Mouse (Mus musculus) heart, postnatal 36 days (tissue): Measurements from ENCODE around the gene Rnf26. TPM values are rescaled to one million over a fixed set of nuclear protein-coding genes. Genes with fewer than 3 reads are reported as not detected.

ENCODE experiments used
- DNase-seq, 2 experiments: peaks; one replicate each; pipeline ENCODE4 v3.0.0; 2021 to 2022
- intact Hi-C: fragments of 180-260 bp; cut with DNase I; formaldehyde crosslinking; loops from one replicate; pipeline ENCODE4 v1.15.1; 2025
- total RNA-seq, 2 experiments: library from RNA; stranded (reverse); gene quantifications; 2 replicates each; pipeline ENCODE4 v1.2.3; 2021

Rnf26 gene
- total RNA-seq, 2 experiments from 2014 or later = 6.7 to 7.6 TPM

DNA sequence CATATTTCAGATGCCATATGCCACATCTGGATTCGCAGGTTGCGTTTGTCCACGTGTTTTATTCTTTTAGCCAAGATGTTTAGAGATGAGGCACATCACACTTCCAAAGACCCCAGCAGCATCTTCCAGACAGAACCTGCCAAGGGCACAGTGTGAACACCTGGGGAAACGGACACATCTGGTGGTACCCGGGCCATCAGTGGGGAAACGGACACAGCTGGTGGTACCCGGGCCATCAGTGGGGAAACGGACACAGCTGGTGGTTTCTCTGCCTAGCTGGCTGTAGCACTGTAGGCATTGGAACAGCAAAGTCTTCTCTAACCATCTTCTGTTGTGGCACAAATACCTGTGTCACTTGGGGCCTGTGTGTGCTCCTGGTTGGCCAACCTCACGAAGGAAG is 17.5 kb downstream of the Rnf26 start:
- DNase-seq = no peak
- intact Hi-C loops = loop anchor here (2.0 kb wide), 1 partner anchor 21 kb away; no protein-coding TSS in a partner anchor

DNA sequence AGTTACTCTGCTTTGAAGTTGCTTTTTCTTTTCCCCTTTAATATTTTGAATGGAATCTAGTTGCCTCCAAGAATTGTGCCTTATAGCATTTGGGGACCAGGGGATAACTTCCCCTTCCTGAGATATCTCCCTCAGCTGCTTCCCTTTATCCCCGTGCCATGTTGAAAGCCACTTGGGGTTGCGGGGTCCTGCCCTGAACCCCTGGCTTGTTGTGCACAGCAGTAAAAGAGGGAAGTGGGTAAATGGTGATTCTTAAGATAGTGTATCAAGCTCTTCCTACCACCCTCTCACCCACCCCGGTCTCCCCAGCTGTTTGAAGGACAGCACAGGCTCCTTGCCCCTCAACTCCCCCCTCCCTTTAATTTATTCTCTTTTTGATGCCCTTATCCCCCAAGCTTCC is 18.6 kb downstream of the Rnf26 start:
- no peak for DNase-seq
- intact Hi-C loops = loop anchor here (2.0 kb wide), 1 partner anchor 20 kb away; no protein-coding TSS in a partner anchor

DNA sequence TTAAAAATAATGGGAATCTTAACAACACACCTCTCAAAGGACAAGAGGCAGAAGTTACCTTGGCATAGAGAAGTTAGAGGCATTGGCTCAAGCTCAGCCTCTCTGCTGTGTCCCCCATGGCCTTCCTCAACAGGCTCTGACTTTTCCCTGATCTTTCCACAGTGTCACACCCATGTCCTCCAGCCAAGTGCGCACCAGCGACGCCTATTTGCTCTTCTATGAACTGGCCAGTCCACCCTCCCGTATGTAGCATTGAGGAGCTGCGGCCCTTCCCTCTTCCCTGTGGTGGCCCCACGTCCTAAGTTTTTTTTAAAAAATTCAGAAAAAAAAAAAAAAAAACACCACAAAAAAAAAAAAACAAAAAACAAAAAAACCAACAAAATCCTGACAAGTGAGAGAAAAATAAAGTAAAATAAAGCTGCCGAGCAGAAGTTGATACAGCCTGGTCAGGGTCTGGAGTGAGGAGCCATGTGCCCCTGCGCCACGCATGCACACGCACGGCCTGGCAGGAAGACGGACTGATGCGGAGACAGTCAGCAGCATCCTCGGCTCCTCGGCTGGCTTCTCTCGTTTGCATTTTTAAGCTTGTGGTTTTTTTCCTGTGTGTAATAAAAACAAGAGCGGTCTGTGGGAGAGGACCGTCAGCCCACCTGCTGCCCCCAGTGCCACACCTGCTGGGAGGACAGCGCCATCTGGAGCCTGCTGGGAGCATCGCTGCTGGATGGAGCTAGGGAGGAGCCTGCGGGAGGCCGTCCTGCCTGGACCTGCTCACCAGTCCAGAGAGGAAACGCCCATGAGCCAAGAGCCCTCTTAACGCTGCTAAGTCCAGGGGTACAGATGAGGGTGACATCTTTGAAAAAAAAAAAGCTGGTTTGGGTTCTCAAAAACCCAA is 19.5 kb downstream of the Rnf26 start:
- peak; percentile 77 to 79 for DNase-seq
- intact Hi-C loops = loop anchor here (2.0 kb wide), 1 partner anchor 19 kb away; no protein-coding TSS in a partner anchor

DNA sequence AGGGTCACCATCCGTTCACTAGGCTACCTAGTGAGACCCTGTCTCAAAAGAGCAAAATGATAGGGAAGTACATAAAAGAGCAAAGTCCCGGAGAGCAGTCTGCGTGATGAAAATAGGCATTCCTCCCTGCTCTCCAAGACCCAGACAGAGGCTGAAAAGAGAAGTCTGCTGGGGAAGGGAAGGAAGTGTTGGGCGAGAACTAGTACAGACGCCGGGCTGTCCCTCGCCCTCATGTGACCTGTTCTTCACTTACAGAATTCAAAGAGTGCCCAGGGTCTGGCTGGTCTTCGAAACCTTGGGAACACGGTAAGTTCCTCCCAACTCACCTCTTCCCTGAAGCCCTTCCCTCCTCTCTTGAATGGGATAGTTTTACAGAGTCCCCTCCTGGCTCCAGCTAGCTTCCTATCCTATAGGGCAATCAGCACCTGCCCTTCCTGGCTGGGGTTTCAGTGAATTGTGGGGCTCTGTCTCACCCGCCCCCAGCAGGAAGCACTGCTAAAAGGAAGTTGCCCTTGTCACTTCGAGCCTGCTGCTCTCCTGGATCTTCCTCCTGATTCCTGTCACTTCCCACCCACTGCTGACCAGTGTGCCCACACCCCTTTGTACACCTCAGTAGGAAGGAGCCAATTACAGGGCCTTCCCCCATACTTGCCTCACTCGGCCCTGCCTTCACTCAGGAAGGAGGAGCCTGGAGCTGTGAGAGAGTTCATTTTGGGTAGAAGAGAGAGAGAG is 24.3 kb downstream of the Rnf26 start:
- DNase-seq = peak in 1 of 2 experiments; percentile 33
- intact Hi-C loops = no loop called here

DNA sequence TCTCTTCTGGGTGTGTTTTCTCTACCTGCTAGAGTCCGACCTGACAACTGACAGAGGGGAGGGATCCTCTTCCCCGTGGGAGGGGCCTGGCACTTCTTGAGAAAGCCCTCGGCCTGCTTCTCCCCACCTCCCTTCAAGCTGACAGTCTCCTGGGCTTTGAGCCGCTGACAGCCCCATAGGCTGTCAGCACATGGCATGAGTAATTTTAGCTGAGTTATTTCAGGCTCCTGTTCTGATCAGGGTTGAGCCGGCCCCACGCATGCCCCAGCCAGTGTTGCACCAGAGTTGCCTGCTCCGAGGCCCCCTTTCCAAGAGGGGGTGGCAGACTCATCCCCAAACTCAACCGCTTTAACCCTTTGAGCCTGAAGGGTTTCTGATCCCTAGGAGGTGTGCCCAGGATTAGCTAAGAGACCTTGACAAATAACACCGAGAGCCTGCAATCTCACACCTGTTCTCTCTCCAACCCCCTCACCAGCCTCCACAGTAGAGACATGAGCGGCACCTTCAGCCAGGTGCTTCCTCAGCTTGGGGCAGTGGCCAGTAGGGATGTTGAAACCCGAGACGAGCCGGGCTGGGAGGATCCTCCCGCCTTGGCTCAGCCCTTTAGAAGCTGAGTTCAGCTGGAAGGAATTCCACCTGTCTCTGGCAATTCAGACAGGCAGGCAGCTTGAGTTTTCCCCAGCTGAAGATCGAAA is 25.4 kb downstream of the Rnf26 start:
- peak; percentile 44 to 56 for DNase-seq
- intact Hi-C loops = no loop called here

DNA sequence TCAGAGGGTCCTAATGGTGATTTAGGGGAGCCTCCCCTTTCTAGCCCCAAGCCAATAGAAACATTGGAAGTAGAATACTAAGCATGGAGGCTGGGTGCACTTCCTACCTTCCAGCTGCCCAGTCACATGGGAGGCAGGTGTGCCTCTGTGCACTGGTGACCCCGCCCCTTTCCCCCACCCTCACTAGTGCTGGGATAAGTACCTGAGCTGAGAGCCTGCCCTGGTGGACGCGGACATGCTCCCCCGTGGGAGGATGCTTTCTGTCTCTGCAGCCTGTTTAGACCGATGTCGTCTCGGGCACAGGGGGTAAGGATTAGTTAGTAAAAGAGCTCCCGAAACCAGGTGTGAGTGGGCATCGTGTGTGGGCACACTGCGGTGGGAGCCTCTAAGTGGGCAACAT is 26.4 kb downstream of the Rnf26 start:
- no peak for DNase-seq
- intact Hi-C loops = no loop called here

DNA sequence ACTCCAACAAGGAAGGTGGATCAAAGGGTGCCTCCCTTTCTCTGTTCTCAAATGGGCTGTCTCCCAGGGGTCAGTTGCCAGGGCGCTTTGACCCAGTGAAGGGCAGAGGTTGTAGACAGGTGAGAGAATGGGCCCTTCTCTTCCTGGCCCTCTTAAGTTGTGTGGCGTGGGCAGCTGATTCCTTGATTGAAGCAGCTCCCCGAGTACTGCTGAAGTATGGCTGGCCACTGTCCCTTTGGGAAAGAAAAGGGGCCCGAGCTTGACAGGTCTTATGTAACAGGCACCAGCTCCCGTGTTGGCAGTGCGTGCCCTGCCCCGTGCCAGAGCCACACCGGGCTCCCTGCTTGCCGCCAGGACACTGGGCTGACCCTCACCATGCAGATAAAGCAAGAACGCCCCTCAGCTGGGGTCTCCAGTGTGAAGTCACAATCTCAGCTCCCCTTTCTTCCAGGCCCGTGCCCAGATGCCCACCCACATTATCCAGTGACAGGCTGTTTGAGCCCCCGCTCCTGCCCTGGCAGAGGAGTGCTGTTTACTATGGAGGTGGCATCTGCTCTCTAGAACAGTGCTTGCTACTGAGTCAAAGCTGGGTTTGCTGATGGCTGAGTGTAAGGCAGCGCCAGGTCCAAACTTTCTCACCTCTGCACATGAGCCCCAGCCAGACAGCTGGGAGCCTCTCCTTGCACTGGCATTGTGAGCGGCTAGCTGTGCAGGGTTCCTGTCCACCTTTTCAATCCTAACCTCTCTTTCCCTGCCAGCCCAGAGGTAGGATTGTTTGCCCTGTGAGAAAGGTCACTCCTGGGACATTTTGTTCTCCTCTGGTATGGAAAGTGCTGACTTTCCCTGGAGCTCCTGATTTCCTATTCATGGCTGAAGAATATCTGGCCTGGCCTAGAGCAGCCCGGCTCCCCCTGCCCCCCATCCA is 27.3 kb downstream of the Rnf26 start:
- intact Hi-C loops = loop anchor here (2.0 kb wide), 1 partner anchor 19 kb away; the partner anchor contains the start of gene Usp2

DNA sequence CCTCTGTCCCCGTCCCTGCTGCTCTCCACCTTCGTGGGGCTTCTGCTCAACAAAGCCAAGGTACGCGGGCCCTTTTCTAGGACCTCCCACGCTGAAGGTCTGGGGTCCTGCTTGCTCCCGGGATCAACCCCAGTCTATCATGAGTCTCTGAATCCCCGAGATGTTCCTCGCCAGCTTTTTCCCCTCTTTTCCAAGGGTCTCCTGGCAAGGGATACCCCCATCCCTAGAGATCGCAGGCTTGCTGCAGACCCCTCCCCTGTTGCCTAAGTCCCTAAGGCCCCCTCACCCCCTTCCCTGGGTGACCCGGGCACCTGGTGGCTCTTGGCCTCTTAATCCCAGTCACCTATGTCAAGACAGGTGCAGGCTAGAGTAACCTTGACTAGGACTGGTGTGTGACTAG is 28.0 kb downstream of the Rnf26 start:
- intact Hi-C loops = loop anchor here (2.0 kb wide), 1 partner anchor 18 kb away; the partner anchor contains the start of gene Usp2
- DNase-seq = no peak

More for the DNA sequence above, 27.3 kb downstream of the Rnf26 start:
- DNase-seq = peak; percentile 67 to 77

DNA sequence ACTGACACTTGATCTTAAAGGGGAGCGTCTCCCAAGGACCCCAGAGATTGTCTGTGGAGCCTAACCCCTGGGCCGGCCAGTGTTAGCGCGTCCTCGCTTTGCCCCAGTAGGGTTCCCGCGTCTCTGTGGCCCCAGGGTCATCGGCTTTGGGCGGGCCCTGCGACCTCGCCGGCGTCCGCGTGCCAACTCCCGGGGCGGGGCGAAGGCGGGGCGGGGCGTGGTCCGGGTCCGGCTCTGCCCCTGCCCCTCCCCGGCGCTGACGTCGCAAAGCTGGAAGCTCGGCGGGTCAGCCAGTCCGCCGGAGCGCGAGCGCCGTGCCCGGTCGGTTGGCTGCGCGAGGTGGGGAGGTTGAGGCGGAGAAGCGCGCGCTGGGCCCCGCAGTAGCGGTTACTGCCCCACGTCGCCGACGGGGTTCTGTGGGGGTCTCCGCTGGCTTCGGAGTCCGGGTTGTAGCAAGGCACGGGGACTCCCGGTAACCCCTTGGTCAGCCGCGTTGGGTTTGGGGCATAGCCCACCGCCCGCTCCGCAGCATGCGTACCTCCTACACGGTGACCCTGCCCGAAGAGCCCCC is 28.6 kb downstream of the Rnf26 start:
- intact Hi-C loops = loop anchor here (2.0 kb wide), 1 partner anchor 18 kb away; the partner anchor contains the start of gene Usp2
- peak; percentile 96 to 97 for DNase-seq

DNA sequence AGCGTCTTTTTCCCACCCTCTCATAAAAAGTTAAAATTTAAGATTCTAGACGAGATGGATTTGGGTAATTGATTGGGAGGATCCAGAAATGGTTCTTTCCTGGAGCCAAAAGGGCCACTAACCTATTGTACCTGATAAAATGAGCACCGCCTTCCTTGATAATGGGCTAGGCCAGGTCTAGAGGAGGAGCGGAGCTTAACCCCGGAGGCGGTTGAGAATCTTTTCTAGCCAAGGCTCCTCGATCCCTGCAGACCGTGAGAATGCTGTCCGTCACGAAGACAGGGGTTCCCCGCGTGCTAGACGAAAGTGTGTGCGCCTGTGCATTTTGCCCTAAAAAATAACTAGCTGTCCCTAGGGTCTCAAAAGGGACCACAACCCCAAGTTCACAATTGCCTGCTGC is 29.1 kb downstream of the Rnf26 start:
- no peak for DNase-seq
- intact Hi-C loops = loop anchor here (2.0 kb wide), 1 partner anchor 17 kb away; the partner anchor contains the start of gene Usp2

DNA sequence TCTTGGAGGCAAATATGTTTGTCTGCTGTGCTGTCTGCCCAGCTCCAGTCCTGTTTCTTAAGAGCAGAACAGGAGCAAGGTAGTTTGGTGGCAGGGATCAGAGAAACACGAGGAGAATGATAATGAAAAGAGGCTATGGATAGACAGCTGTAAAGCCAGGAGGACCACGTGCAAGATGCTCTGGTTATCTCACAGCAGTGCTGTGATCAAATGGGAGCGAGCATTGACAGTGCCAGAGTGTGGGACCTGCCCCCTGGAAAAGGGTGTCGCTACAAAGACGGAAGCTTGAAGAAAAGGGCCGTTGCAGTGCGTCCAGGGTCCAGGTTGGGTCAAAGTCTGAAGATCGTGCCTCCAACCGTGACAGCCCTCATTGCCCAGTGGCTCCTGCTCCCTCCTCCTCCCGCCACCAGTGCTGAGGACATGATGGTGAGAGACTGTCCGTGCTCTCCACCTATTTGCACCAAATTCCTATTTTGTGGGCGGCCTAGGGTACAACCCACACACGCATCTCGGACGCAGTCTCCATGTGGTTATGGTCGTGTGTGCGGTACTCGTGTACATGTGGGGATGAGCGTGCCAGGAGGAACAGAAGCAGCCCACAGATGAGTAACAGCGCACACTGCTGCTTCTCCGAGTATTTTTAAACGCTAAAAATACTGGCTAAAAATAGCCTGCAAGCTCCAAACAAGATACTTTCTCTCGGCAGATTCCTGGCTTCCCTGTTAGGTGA is 29.8 kb downstream of the Rnf26 start:
- intact Hi-C loops = loop anchor here (2.0 kb wide), 1 partner anchor 17 kb away; the partner anchor contains the start of gene Usp2
- peak; percentile 31 to 54 for DNase-seq

DNA sequence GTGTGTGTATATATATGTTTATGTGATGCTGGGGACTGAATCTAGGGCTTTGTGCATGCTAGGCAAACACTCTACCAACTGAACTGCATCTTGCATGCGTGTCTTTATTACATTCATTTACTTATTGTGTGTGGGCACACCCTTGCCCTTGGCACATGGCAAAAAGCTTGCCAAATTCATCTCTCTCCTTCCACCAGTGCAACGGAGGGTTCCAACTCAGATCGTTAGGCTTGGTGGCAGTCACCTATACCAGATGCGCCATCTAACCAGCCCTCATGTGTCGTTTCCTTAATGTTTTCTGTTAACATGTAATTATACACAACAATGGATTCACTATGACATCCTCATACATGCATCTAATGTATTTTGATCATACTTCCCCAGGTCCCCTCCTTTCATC is 31.1 kb downstream of the Rnf26 start:
- no peak for DNase-seq
- intact Hi-C loops = no loop called here

DNA sequence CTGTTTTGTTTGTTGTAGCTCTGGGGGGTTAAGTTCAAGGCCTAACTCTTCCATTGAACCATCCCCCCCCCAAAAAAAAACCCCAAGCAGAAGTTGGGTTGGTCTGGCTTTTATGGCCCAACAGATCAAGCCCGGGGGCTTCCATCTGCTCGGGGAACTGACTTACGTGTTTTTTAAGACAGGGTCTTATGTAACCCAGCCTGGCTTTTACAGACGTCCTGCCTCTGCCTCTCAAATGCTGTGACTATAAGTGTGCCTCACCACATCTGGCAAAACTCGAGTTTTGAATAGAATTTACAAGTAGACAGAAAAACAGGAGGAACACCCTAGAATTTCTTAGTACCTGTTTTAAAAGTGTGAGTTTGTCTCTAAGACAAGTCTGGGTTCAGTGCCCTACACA is 31.7 kb downstream of the Rnf26 start:
- DNase-seq = no peak
- intact Hi-C loops = no loop called here

DNA sequence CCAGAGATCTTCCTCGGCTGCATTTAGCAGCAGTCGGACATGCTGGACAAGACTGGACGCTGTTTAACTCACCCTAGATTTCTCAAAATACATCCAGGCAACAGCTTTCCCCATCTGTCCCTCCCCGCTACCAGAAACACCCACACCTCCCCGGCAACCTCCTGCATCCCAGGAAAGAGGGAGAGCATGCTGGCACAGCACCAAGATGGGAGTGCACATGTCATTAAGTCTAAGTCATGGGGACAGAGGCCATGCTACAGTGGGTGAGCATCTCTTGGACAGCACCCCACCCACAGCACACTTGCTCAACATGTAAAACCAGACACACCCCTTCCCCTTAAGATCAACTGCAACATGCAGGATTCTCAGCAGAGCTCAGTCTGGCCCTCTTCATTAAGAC is 32.4 kb downstream of the Rnf26 start:
- intact Hi-C loops = no loop called here
- DNase-seq = peak; percentile 29 to 46

DNA sequence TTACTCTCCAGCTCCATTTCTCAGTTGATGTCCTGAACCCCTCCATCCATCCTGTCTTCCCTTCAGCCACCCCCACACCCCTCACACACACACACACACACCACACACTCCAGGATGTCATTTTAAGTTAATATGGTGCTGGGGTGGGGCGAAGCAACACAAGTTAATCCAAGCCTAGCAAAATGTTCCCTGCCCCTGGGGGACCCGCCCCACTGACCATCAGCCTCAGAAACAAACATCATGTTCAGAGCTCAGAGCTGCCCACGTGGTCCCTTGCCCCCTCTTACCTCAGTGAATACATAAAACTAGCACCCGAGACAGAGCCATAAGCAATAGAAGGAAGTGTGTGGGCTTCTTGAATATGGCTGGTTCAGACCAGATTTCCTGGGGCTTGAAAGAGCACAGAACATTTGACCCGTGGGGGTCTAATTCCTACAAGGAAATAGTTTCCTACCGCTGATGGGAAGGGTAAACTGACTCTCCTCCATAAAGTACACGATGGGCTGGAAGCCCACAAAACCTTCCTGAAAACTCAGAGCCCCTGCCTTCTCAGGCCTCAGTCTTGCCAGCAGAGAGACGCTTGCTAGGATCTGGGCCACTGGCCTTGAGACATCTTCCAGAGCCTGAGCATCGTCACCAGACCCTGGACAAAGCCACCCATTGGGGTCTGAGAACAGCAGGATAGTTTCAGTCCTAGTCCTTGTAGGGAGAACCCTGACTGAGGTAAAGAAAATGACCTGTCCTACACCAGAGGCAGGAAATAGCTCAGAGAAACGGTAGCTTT is 33.1 kb downstream of the Rnf26 start:
- intact Hi-C loops = no loop called here

DNA sequence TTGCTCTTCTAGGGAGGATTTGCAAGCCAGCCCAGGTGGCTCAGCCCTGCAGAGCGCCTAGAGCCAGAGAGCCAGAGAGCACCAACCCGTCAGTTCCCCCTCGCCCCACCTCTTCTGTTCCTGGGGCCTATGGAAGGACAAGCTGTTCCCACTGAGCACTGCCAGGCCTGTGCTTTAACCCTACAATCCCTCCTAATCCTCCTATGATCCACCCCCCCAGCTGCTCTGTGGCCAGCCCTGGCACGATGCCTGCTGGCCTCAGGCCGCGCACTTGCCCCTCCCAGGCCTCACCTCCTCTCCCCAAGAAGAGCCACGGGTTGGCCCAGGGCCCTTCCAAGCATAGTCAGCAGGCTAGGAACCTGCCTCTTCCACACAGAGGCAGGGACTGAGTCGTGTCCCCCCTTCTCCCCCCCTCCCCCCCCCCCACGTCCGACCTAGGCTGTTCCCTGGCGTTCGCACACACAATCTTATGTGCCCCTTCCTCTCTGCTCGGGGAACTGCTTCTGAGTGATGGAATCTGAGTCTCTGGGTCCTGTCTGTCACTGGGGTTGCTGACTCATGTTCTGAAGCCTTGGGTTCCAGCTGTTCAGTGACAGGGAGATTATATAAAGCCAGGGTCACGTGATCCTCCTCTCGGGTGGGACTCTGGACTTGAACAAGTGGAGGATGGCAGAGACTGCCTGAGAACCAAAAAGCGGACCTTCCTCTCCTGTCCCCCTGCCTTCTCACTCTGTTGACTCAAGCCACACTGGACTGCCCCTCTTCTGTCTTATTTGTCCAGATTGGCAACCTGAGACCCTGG is 34.2 kb downstream of the Rnf26 start:
- peak; percentile 82 to 84 for DNase-seq
- intact Hi-C loops = no loop called here

More for the DNA sequence above, 33.1 kb downstream of the Rnf26 start:
- DNase-seq = peak in 1 of 2 experiments; percentile 2
